Mouse (Mus musculus): ENCODE results near the gene Aff3.

DNA sequence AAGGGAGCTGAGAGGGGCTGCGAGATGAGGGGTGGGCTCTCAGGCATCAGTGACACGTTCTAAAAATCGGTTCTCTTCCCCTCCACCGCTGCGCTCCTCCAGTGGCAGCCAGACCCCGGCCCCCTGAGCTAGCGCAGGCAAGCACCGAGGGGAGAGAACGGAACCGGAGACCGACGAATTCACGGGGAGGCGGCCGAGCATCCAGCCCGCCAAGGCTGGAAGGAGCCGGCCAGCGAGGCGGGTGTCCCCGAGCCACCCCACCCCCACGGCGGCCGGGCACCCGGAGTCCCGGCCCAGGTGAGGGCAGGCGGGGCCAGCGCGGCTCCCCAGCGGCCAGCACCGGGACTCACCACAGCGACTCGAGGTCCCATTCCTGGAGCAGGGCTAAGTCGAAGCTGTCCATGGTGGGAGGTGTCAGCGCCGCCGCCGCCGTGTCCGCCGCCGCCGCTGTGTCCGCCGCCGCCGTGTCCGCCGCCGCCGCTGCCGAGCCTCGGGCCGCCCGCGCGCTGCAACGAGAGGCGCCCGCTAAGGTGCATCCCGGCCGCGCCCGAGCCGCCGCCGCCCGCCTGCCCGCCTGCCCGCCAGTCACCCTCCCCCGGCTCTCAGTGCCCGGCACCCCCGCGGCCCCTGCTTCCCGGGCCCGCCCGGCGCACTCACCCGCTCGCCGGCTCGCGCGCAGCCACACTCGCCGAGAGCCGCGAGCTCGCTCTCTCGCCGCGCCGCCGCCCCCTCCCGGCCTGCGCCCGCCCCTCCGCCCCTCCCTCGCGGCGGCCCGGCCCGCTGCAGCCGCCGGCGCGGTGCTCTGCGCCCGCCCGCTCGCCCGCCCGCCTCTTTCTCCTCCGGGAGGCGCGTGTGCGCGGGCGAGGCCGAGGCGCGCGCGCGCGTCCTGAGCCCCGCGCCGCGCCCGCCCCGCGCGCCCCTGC, 37.8 kb downstream of the Aff3 start:
- no peak for TF ChIP-seq CTCF (IDR thresholded peaks at IDR 0.05; ENCODE audit: low read depth)
- no peak for TF ChIP-seq EP300 (optimal IDR thresholded peaks at IDR 0.05)

Measured in stomach, postnatal 0 days (tissue).